Mouse (Mus musculus) cerebellum, adult 18-20 months (tissue): ENCODE data around the gene Syn3.
"Not testable (repeated sequence)": the region's sequence is repeated elsewhere in the genome, so short reads cannot be mapped to it uniquely, and the experiment has no call there.

Source experiments
- DNase-seq, 2 experiments: peaks; one replicate each; pipeline ENCODE4 v3.0.0; 2021

Syn3 gene

GRCm38 (mm10) chr10:86139061-86139681 lies 359.5 kb downstream of the Syn3 start:
- DNase-seq: no peak

GRCm38 (mm10) chr10:86137589-86138173 lies 361.0 kb downstream of the Syn3 start:
- DNase-seq: no peak

- DNase-seq: no peak
Measured at GRCm38 (mm10) chr10:86137106-86137505, 361.6 kb downstream of the Syn3 start.

GRCm38 (mm10) chr10:86136249-86136648 lies 362.4 kb downstream of the Syn3 start:
- no peak for DNase-seq

- DNase-seq: no peak
Measured at GRCm38 (mm10) chr10:86134848-86135247, 363.8 kb downstream of the Syn3 start.

- no peak for DNase-seq
Measured at GRCm38 (mm10) chr10:86134336-86134735, 364.4 kb downstream of the Syn3 start.

GRCm38 (mm10) chr10:86132420-86132956 lies 366.2 kb downstream of the Syn3 start:
- no peak for DNase-seq

- DNase-seq: no peak
Measured at GRCm38 (mm10) chr10:86129046-86129445, 369.6 kb downstream of the Syn3 start.

GRCm38 (mm10) chr10:86126478-86126877 lies 372.2 kb downstream of the Syn3 start:
- DNase-seq: no peak

- DNase-seq: no peak
Measured at GRCm38 (mm10) chr10:86125421-86125820, 373.3 kb downstream of the Syn3 start.

- DNase-seq: no peak
Measured at GRCm38 (mm10) chr10:86124115-86124514, 374.6 kb downstream of the Syn3 start.

- DNase-seq: no peak
Measured at GRCm38 (mm10) chr10:86123224-86123623, 375.5 kb downstream of the Syn3 start.

GRCm38 (mm10) chr10:86122456-86122855 lies 376.2 kb downstream of the Syn3 start:
- not testable (repeated sequence) for DNase-seq

- DNase-seq: no peak
Measured at GRCm38 (mm10) chr10:86116268-86116667, 382.4 kb downstream of the Syn3 start.

- no peak for DNase-seq
Measured at GRCm38 (mm10) chr10:86114431-86114848, 384.3 kb downstream of the Syn3 start.

- no peak for DNase-seq
Measured at GRCm38 (mm10) chr10:86108797-86109196, 389.9 kb downstream of the Syn3 start.

GRCm38 (mm10) chr10:86107681-86108080 lies 391.0 kb downstream of the Syn3 start:
- no peak for DNase-seq

- no peak for DNase-seq
Measured at GRCm38 (mm10) chr10:86103976-86104375, 394.7 kb downstream of the Syn3 start.

GRCm38 (mm10) chr10:86100281-86100851 lies 398.3 kb downstream of the Syn3 start:
- DNase-seq: no peak

GRCm38 (mm10) chr10:86098363-86098762 lies 400.3 kb downstream of the Syn3 start:
- DNase-seq: no peak

GRCm38 (mm10) chr10:86093109-86094035 lies 405.3 kb downstream of the Syn3 start:
- DNase-seq: no peak

- DNase-seq: peak in 1 of 2 experiments; percentile 22
Measured at GRCm38 (mm10) chr10:86091919-86092318, 406.8 kb downstream of the Syn3 start.

- DNase-seq: no peak
Measured at GRCm38 (mm10) chr10:86079921-86080320, 418.8 kb downstream of the Syn3 start.
